Mouse (Mus musculus): ENCODE results near the gene Gm47955.

DNA sequence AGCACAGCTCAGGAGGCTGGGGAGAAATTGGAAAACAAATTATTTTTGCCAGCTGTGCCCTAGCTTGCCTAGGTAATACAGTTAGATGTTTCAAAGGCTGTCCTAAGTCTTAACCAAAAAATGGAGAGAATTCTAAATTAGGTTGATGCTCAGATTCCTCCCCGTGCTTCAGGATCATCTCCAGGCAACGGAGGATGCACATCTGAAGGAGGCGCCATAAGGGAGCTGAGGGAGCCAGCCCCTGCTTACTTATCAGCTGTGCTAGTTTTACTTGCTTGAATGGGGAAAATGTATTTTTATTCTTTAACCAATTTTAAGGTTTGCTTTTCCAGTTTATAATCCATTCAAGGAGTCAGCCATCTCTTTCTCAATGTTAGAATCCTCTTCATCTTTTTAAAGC is 33.9 kb downstream of the Gm47955 start:
- TF ChIP-seq ZC3H11A (IDR thresholded peaks at IDR 0.05; ENCODE audit: borderline replicate concordance, low read depth, low read length) (no peak), HCFC1 (IDR thresholded peaks at IDR 0.05; ENCODE audit: borderline replicate concordance, insufficient read depth, low read length) (no peak), MAFK (IDR thresholded peaks at IDR 0.05; ENCODE audit: insufficient read depth, low read depth, low read length) (no peak), CHD2 (IDR thresholded peaks at IDR 0.05; ENCODE audit: low read depth, low read length) (no peak), ZNF384 (IDR thresholded peaks at IDR 0.05; ENCODE audit: low read depth, low read length) (no peak)

All from ES-E14 (cell line).